Mouse (Mus musculus) midbrain, embryonic 16.5 days (tissue): ENCODE data around the gene Ppp1r21. TPM values are rescaled to one million over a fixed set of nuclear protein-coding genes. Genes with fewer than 3 reads are reported as not detected.
A peak's percentile ranks its signal among the peaks of the same experiment; 100 is the strongest.

Source experiments
- ATAC-seq: fragments of 200-750 bp; cut with Nextera tagmentation; 2 replicates; pipeline ENCODE4 v1.8.0; 2017; ENCODE audit warnings: moderate TSS enrichment
- H3K27ac ChIP-seq: fragments of 300-500 bp; sonication (generic); 2 replicates; pipeline ENCODE4 v1.5.1; 2014; ENCODE audit warnings: mild to moderate bottlenecking, low read length, mixed read lengths
- H3K27me3 ChIP-seq: fragments of 300-500 bp; sonication (generic); 2 replicates; pipeline ENCODE4 v1.6.1; 2014; ENCODE audit warnings: low read depth, low read length, mixed read lengths; ENCODE audit not compliant: control insufficient read depth, insufficient read depth
- H3K36me3 ChIP-seq: fragments of 300-500 bp; sonication (generic); 2 replicates; pipeline ENCODE4 v1.6.1; 2014; ENCODE audit warnings: mild to moderate bottlenecking, low read length, moderate library complexity, mixed read lengths; ENCODE audit not compliant: control insufficient read depth, insufficient read depth
- H3K4me1 ChIP-seq: fragments of 300-500 bp; sonication (generic); 2 replicates; pipeline ENCODE4 v1.6.1; 2014; ENCODE audit warnings: mild to moderate bottlenecking, low read length, mixed read lengths; ENCODE audit not compliant: control insufficient read depth, insufficient read depth
- H3K4me2 ChIP-seq: fragments of 300-500 bp; sonication (generic); 2 replicates; pipeline ENCODE4 v1.6.1; 2014; ENCODE audit warnings: mild to moderate bottlenecking, low read length, mixed read lengths
- H3K4me3 ChIP-seq: fragments of 300-500 bp; sonication (generic); 2 replicates; pipeline ENCODE4 v1.5.1; 2014; ENCODE audit warnings: low read depth, mild to moderate bottlenecking, low read length, moderate library complexity, mixed read lengths
- H3K9ac ChIP-seq: fragments of 300-500 bp; sonication (generic); 2 replicates; pipeline ENCODE4 v1.6.1; 2014; ENCODE audit warnings: low read depth, low read length, mixed read lengths
- H3K9me3 ChIP-seq: fragments of 300-500 bp; sonication (generic); replicated peaks from 2 replicates; pipeline ENCODE4 v1.6.1; 2014; ENCODE audit warnings: mild to moderate bottlenecking, low read length, mixed read lengths; ENCODE audit not compliant: control insufficient read depth, poor library complexity, severe bottlenecking
- WGBS: fragments of 180-500 bp; shearing (Covaris S2); extraction: QIAGEN DNeasy Blood & Tissue Kit; methylation state at CpG from one replicate; pipeline ENCODE4 v1.1.7; 2014; 5-methylcytosine and 5-hydroxymethylcytosine counted together
- polyA plus RNA-seq: library from polyadenylated mRNA; unstranded; fragments of >200 nt; fragmentation: Nextera tagmentation; extraction: Ambion mirVana; gene quantifications from 2 replicates; pipeline ENCODE4 v1.2.1, GENCODE M21; 2015

Gene Ppp1r21
- polyA plus RNA-seq, 1 experiment from 2014 or later: 37.9 TPM

- Histone ChIP-seq H3K4me3 (no peak overlapping the region), H3K9ac (no peak overlapping the region), H3K4me1 (peaks cover 14% of the 10 kb centered on the region; the same call in 1 of the 2 replicates), H3K27me3 (no peaks in the 10 kb centered on the region), H3K9me3 (no peaks in the 10 kb centered on the region), H3K27ac (peak overlapping the region; percentile 58), H3K4me2 (no peak overlapping the region), H3K36me3 (no peaks in the 10 kb centered on the region)
- no peak for ATAC-seq
- WGBS: 67% methylated on average over 3 of the region's 3 CpGs
Observed at GRCm38 (mm10) chr17:88630554-88630948, 100.6 kb downstream of the Ppp1r21 start.

- no peak overlapping the region for H3K27ac ChIP-seq
- no peaks in the 10 kb centered on the region for H3K27me3 ChIP-seq
- peaks cover 14% of the 10 kb centered on the region; the same call in 1 of the 2 replicates for H3K4me1 ChIP-seq
- ATAC-seq: no peak
- H3K9ac ChIP-seq: no peak overlapping the region
- no peak overlapping the region for H3K4me2 ChIP-seq
- 86% methylated on average over 3 of the region's 3 CpGs for WGBS
- H3K36me3 ChIP-seq: no peaks in the 10 kb centered on the region
- H3K4me3 ChIP-seq: no peak overlapping the region
- no peaks in the 10 kb centered on the region for H3K9me3 ChIP-seq
Observed at GRCm38 (mm10) chr17:88632631-88633030, 102.7 kb downstream of the Ppp1r21 start.

- H3K4me1 ChIP-seq: no peaks in the 10 kb centered on the region
- H3K36me3 ChIP-seq: no peaks in the 10 kb centered on the region
- no peak overlapping the region for H3K9ac ChIP-seq
- H3K9me3 ChIP-seq: no peaks in the 10 kb centered on the region
- no peak overlapping the region for H3K4me3 ChIP-seq
- WGBS: 83% methylated on average over 14 of the region's 14 CpGs
- ATAC-seq: no peak
- no peak overlapping the region for H3K4me2 ChIP-seq
- H3K27me3 ChIP-seq: no peaks in the 10 kb centered on the region
- no peak overlapping the region for H3K27ac ChIP-seq
Observed at GRCm38 (mm10) chr17:88636076-88636475, 106.2 kb downstream of the Ppp1r21 start.

- no peaks in the 10 kb centered on the region for H3K36me3 ChIP-seq
- H3K9ac ChIP-seq: no peak overlapping the region
- H3K9me3 ChIP-seq: no peaks in the 10 kb centered on the region
- H3K27me3 ChIP-seq: no peaks in the 10 kb centered on the region
- H3K4me2 ChIP-seq: no peak overlapping the region
- 50% methylated on average over 12 of the region's 12 CpGs for WGBS
- H3K4me3 ChIP-seq: no peak overlapping the region
- no peaks in the 10 kb centered on the region for H3K4me1 ChIP-seq
- no peak overlapping the region for H3K27ac ChIP-seq
- ATAC-seq: no peak
Observed at GRCm38 (mm10) chr17:88636587-88636986, 106.7 kb downstream of the Ppp1r21 start.

Other genes starting within 250 kb of the Ppp1r21 start
- gene Foxn2, start 89.4 kb upstream of the Ppp1r21 start, polyA plus RNA-seq: 7.6 and 8.5 TPM in 2 replicates
- gene Ston1, start 67.6 kb downstream of the Ppp1r21 start, polyA plus RNA-seq: 1.0 and 1.7 TPM in 2 replicates
- 0.39 and 0.49 TPM in 2 replicates for gene Gtf2a1l, start 138.5 kb downstream of the Ppp1r21 start, polyA plus RNA-seq